Mouse (Mus musculus) forebrain, postnatal 0 days (tissue): ENCODE measurements at regions not wholly inside any gene's neighbourhood (a gene's known extent, or its start where the extent isn't known, plus 50 kb on each side); places are given as distances from the start of the nearest gene placed in this dataset.

Experiments
- ATAC-seq: fragments of 200-750 bp; cut with Nextera tagmentation; 2 replicates; pipeline ENCODE4 v1.8.0; 2017; ENCODE audit warnings: mild to moderate bottlenecking, moderate library complexity
- DNase-seq: peaks from one replicate; pipeline ENCODE4 v3.0.0-alpha.2; 2015
- H3K27ac ChIP-seq: fragments of 300-500 bp; sonication (generic); 2 replicates; pipeline ENCODE4 v1.5.1; 2014; ENCODE audit warnings: low read depth, mild to moderate bottlenecking, antibody characterized with exemption, low read length, moderate library complexity, mixed read lengths
- H3K27me3 ChIP-seq: fragments of 300-500 bp; sonication (generic); 2 replicates; pipeline ENCODE4 v1.6.1; 2014; ENCODE audit warnings: mild to moderate bottlenecking, low read length, mixed read lengths; ENCODE audit not compliant: insufficient read depth
- H3K36me3 ChIP-seq: fragments of 300-500 bp; sonication (generic); 2 replicates; pipeline ENCODE4 v1.6.1; 2014; ENCODE audit warnings: mild to moderate bottlenecking, moderate library complexity; ENCODE audit not compliant: insufficient read depth
- H3K4me1 ChIP-seq: fragments of 300-500 bp; sonication (generic); 2 replicates; pipeline ENCODE4 v1.6.1; 2014; ENCODE audit warnings: antibody characterized with exemption; ENCODE audit not compliant: insufficient read depth
- H3K4me2 ChIP-seq: fragments of 300-500 bp; sonication (generic); 2 replicates; pipeline ENCODE4 v1.6.1; 2014; ENCODE audit warnings: low read depth, mild to moderate bottlenecking, moderate library complexity
- H3K4me3 ChIP-seq: fragments of 300-500 bp; sonication (generic); 2 replicates; pipeline ENCODE4 v1.5.1; 2014; ENCODE audit warnings: low read depth, low read length, mixed read lengths
- H3K9ac ChIP-seq: fragments of 300-500 bp; sonication (generic); 2 replicates; pipeline ENCODE4 v1.6.1; 2014; ENCODE audit warnings: mild to moderate bottlenecking
- H3K9me3 ChIP-seq: fragments of 300-500 bp; sonication (generic); 2 replicates; pipeline ENCODE4 v1.6.1; 2016; ENCODE audit warnings: low read length
- CTCF ChIP-seq: sonication (generic); IDR thresholded peaks from 2 replicates; pipeline ENCODE4 v1.5.1; 2016; ENCODE audit warnings: antibody characterized with exemption, control low read depth, low read depth
- WGBS: fragments of 180-500 bp; shearing (Covaris S2); extraction: QIAGEN DNeasy Blood & Tissue Kit; methylation state at CpG from one replicate; pipeline ENCODE4 v1.1.7; 2014; 5-methylcytosine and 5-hydroxymethylcytosine counted together

DNA sequence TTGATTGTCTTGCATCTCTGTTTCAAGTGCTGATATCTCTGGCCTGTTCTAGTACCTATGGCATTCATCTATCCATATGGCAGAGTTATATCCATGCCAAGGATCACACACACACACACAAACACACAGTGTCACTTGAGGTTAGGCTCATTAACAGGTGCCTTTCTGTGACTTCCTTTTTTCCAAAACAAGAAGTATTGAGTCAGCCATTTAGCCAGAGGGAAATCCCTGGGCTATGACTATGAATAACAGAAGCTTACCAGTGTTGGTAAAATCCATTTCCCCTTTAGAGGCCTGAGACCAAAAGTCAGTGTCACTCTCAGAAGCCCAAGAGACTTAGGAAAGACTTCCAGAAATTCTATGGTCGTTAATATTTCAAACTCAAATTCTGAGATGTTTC, 111.6 kb downstream of the Tmco5 start:
- WGBS, result 89% methylated on average over 1 of the region's 1 CpGs
- H3K27me3 ChIP-seq, result no peaks in the 10 kb centered on the region
- H3K36me3 ChIP-seq, result no peaks in the 10 kb centered on the region
- DNase-seq, result no peak
- H3K9me3 ChIP-seq, result no peaks in the 10 kb centered on the region
- no peak for ATAC-seq
- H3K4me3 ChIP-seq, result no peak overlapping the region
- H3K4me1 ChIP-seq, result no peaks in the 10 kb centered on the region
- no peak for TF ChIP-seq CTCF
- H3K4me2 ChIP-seq, result no peak overlapping the region
- no peak overlapping the region for H3K27ac ChIP-seq
- no peak overlapping the region for H3K9ac ChIP-seq

DNA sequence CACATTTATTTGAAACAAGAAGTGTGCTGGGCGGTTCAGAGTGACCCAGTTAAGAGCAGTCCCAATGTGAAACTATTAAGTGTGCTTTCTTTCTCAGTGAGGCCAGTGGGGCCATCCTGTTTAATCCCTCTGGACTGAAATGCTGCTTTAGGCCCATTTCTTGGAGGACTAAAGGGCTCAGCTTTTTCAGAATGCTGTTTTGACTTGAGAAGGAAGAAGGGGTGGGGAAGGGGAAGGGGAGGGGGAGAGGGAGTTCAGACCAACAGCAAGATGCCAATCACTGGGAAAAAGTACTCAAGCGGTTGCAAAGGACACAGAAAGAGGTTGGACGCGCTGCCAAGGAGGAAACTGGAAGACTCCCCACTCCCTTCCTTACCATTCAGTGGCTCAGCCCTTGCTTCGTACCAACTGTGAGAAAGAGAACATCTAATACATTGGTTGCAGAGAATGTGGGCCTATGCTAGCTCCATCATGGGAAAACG, 113.1 kb downstream of the Tmco5 start:
- Histone ChIP-seq H3K4me2 (no peak overlapping the region), H3K9me3 (no peaks in the 10 kb centered on the region), H3K4me3 (no peak overlapping the region), H3K4me1 (no peaks in the 10 kb centered on the region), H3K36me3 (no peaks in the 10 kb centered on the region), H3K27me3 (no peaks in the 10 kb centered on the region), H3K27ac (no peak overlapping the region), H3K9ac (no peak overlapping the region)
- DNase-seq, result no peak
- WGBS, result 49% methylated on average over 6 of the region's 6 CpGs
- no peak for TF ChIP-seq CTCF
- ATAC-seq, result no peak

DNA sequence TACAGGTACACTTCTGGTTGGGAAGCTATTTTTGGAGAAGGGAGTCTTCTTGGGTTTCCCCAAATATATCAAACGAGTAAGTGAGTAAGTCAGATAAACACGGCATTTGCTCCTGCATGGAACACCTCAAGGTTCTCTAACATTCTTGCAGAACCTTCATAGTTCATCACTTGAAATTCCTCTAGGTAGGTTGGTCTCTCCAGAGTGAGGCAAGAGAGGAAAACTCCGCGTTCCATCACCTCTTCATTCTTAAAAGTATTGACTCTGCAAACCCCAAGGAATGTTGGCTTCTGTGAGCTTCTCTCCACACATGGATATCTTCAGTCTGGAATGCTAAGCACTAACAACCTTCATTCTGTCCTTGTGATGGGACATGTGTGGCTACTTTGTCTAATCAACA, 115.2 kb downstream of the Tmco5 start:
- WGBS, result 91% methylated on average over 4 of the region's 4 CpGs

DNA sequence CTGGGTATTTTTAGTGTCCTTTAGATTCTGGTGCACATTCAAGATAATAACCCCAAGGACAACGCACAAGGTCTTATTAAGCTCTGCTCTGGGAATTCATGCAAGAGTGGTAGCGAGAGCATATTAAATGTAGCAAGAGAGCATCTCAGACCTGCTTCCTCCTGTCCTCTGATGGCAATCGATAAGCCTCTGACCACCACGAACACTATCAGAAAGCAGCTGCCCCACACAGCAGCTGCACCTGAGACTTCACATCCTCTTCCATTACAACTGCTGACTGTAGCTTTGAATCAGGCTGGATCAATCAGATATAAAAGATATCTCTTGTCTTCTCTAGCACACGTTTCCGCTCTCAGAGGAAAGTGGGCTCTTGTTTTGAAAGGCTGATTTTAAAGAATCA, 117.8 kb downstream of the Tmco5 start:
- WGBS, result 50% methylated on average over 6 of the region's 6 CpGs
- Histone ChIP-seq H3K9ac (no peak overlapping the region), H3K4me2 (no peak overlapping the region), H3K4me3 (no peak overlapping the region), H3K27me3 (no peaks in the 10 kb centered on the region), H3K4me1 (no peaks in the 10 kb centered on the region), H3K9me3 (no peaks in the 10 kb centered on the region), H3K27ac (no peak overlapping the region), H3K36me3 (no peaks in the 10 kb centered on the region)
- TF ChIP-seq CTCF, result no peak
- no peak for DNase-seq
- no peak for ATAC-seq

More for the DNA sequence above, 115.2 kb downstream of the Tmco5 start:
- H3K4me3 ChIP-seq, result no peak overlapping the region
- no peaks in the 10 kb centered on the region for H3K9me3 ChIP-seq
- H3K27me3 ChIP-seq, result no peaks in the 10 kb centered on the region
- no peak overlapping the region for H3K9ac ChIP-seq
- ATAC-seq (no peak), DNase-seq (no peak)
- no peak overlapping the region for H3K27ac ChIP-seq
- TF ChIP-seq CTCF, result no peak
- H3K4me2 ChIP-seq, result no peak overlapping the region
- H3K36me3 ChIP-seq, result no peaks in the 10 kb centered on the region
- H3K4me1 ChIP-seq, result no peaks in the 10 kb centered on the region

DNA sequence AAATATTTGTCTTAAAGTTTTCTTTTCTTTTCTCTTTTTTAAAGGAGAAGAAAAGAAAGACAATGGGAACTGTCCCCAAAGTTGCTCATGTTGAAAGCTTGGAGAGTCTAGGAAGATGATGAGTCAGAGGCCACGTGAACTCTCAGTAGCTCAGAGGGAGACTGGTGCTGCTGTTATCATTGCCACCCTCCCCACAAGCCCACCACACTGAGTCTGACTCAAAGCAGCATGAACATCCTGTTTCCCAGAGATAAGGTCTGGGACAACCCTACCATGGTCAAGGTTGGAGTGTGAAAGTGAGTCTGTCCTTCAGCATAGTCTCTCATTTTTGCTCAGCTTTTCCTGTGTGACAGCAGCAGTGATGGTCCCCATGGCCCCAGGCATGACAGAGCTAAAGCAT, 120.3 kb downstream of the Tmco5 start:
- Histone ChIP-seq H3K4me1 (no peaks in the 10 kb centered on the region), H3K27me3 (no peaks in the 10 kb centered on the region), H3K27ac (no peak overlapping the region), H3K4me2 (no peak overlapping the region), H3K4me3 (no peak overlapping the region), H3K36me3 (no peaks in the 10 kb centered on the region), H3K9ac (no peak overlapping the region), H3K9me3 (no peaks in the 10 kb centered on the region)
- TF ChIP-seq CTCF, result no peak
- DNase-seq (no peak), ATAC-seq (no peak)
- 64% methylated on average over 1 of the region's 1 CpGs for WGBS

DNA sequence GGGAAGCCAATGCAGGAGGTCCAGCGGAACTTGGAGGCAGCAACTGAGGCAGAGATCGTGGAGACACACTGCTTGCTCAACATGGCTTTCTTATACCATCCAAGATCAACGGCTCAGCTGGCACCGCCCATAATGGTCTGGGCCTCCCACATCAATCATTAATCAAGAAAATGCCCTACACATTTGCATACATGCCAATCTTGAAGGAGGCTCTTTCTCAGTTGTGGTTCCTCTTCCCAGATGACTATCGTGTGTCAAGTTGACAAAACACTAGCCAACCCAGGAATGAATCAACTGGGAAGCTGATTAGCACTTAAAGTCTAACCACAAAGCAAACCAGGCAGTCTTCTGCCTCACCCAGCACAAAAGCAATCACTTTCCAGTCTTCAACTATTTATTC, 121.1 kb downstream of the Tmco5 start:
- no peak for DNase-seq
- ATAC-seq, result no peak
- Histone ChIP-seq H3K27ac (no peak overlapping the region), H3K4me1 (no peaks in the 10 kb centered on the region), H3K4me3 (no peak overlapping the region), H3K9ac (no peak overlapping the region), H3K4me2 (no peak overlapping the region), H3K36me3 (no peaks in the 10 kb centered on the region), H3K27me3 (no peaks in the 10 kb centered on the region), H3K9me3 (no peaks in the 10 kb centered on the region)
- WGBS, result 88% methylated on average over 5 of the region's 5 CpGs
- no peak for TF ChIP-seq CTCF

DNA sequence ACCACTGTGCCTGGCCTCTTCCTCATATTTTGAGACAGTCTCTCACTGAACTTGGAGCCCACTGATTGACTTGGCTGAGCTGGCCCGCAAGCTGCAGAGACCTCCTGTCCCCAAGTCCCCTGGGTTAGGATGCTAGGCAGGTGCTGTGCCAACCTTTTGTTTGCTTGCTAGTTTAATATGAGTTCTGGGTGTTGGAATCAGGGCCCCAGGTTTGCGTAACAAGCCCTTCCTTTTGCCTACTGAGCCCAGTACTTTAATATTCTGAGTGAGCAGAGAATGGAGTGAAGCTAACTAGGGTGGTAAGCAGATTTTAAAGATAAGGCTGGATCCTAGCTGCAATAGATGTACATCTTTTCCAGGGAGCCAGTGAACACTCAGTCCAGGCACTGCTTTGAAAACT, 117.2 kb upstream of the Spred1 start:
- no peaks in the 10 kb centered on the region for H3K27me3 ChIP-seq
- no peaks in the 10 kb centered on the region for H3K4me1 ChIP-seq
- no peak for TF ChIP-seq CTCF
- H3K4me3 ChIP-seq, result no peak overlapping the region
- no peaks in the 10 kb centered on the region for H3K9me3 ChIP-seq
- DNase-seq, result no peak
- H3K9ac ChIP-seq, result no peak overlapping the region
- 95% methylated on average over 2 of the region's 2 CpGs for WGBS
- no peak overlapping the region for H3K4me2 ChIP-seq
- no peaks in the 10 kb centered on the region for H3K36me3 ChIP-seq
- no peak overlapping the region for H3K27ac ChIP-seq
- ATAC-seq, result no peak

DNA sequence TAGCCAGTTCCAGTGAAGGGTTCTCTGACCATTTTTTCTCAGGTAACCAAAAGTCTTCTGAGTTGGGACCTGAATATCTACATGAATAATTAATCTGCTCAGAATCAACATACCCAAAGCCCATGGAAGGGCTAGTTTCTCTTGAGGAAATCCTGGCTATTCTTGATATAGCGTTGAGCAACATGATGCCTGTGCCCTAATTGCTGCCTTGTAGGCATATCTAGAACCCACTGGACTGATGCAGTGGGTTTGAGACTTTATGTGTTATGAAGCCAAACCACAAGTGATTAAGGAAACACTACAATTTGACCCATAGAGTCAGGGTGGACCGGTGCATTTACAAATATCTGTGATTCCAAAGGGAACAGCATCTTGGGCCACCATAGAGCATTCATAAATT, 114.3 kb upstream of the Spred1 start:
- DNase-seq (no peak), ATAC-seq (no peak)
- 97% methylated on average over 2 of the region's 2 CpGs for WGBS
- Histone ChIP-seq H3K27ac (no peak overlapping the region), H3K4me3 (no peak overlapping the region), H3K4me2 (no peak overlapping the region), H3K9me3 (no peaks in the 10 kb centered on the region), H3K4me1 (no peaks in the 10 kb centered on the region), H3K9ac (no peak overlapping the region), H3K27me3 (no peaks in the 10 kb centered on the region), H3K36me3 (no peaks in the 10 kb centered on the region)
- TF ChIP-seq CTCF, result no peak
